Mouse (Mus musculus): ENCODE results near the gene Creb3.

- TF ChIP-seq CTCF (conservative IDR thresholded peaks at IDR 0.05; ENCODE audit: low read length), result no peak
- TF ChIP-seq POU5F1 (IDR thresholded peaks at IDR 0.05; ENCODE audit: borderline replicate concordance, low read length), result no peak
- no peak for TF ChIP-seq NANOG (IDR thresholded peaks at IDR 0.05; ENCODE audit: borderline replicate concordance, low read length)
Observed at GRCm38 (mm10) chr4:43512653-43513052, 49.5 kb upstream of the Creb3 start.
